Mouse (Mus musculus) intestine, embryonic 14.5 days (tissue): ENCODE data around the gene Cdc14b. TPM values are rescaled to one million over a fixed set of nuclear protein-coding genes. Genes with fewer than 3 reads are reported as not detected.

Experiments used
- ATAC-seq: fragments of 200-750 bp; cut with Nextera tagmentation; replicated peaks from 2 replicates; pipeline ENCODE4 v1.8.0; 2017; ENCODE audit warnings: low read depth, moderate number of reproducible peaks, moderate TSS enrichment, moderate library complexity; ENCODE audit not compliant: low FRiP score, low TSS enrichment
- DNase-seq: peaks from one replicate; pipeline ENCODE4 v3.0.0-alpha.2; 2018; ENCODE audit warnings: low spot score
- H3K27ac ChIP-seq: fragments of 300-500 bp; sonication (generic); 2 replicates; pipeline ENCODE4 v1.5.1; 2014; ENCODE audit warnings: low read depth, mild to moderate bottlenecking, control low read depth
- H3K27me3 ChIP-seq: fragments of 300-500 bp; sonication (generic); replicated peaks from 2 replicates; pipeline ENCODE4 v1.6.1; 2014; ENCODE audit warnings: low read length, control low read depth; ENCODE audit not compliant: control insufficient read depth, insufficient read depth
- H3K36me3 ChIP-seq: fragments of 300-500 bp; sonication (generic); 2 replicates; pipeline ENCODE4 v1.6.1; 2014; ENCODE audit warnings: low read length, control low read depth; ENCODE audit not compliant: control insufficient read depth, insufficient read depth
- H3K4me1 ChIP-seq: fragments of 300-500 bp; sonication (generic); replicated peaks from 2 replicates; pipeline ENCODE4 v1.6.1; 2014; ENCODE audit warnings: low read length, control low read depth, mixed read lengths; ENCODE audit not compliant: control insufficient read depth, insufficient read depth
- H3K4me2 ChIP-seq: fragments of 300-500 bp; sonication (generic); 2 replicates; pipeline ENCODE4 v1.6.1; 2014; ENCODE audit warnings: low read length
- H3K4me3 ChIP-seq: fragments of 300-500 bp; sonication (generic); 2 replicates; pipeline ENCODE4 v1.5.1; 2014; ENCODE audit warnings: low read depth, low read length, control low read depth, mixed read lengths
- H3K9ac ChIP-seq: fragments of 300-500 bp; sonication (generic); 2 replicates; pipeline ENCODE4 v1.6.1; 2014; ENCODE audit warnings: mild to moderate bottlenecking, low read length
- H3K9me3 ChIP-seq: fragments of 300-500 bp; sonication (generic); 2 replicates; pipeline ENCODE4 v1.6.1; 2016; ENCODE audit warnings: low read length, control low read depth; ENCODE audit not compliant: control insufficient read depth
- WGBS: fragments of 180-500 bp; shearing (Covaris S2); extraction: QIAGEN DNeasy Blood & Tissue Kit; methylation state at CpG from one replicate; pipeline ENCODE4 v1.1.7; 2014; 5-methylcytosine and 5-hydroxymethylcytosine counted together
- polyA plus RNA-seq: library from polyadenylated mRNA; unstranded; fragments of >200 nt; fragmentation: Nextera tagmentation; extraction: Ambion mirVana; gene quantifications from 2 replicates; pipeline ENCODE4 v1.2.1, GENCODE M21; 2014

Gene Cdc14b
- polyA plus RNA-seq, 1 experiment from 2014 or later: 19.2 TPM

- Histone ChIP-seq H3K4me1 (peaks cover 20% of the 10 kb centered on the region), H3K4me2 (peak within 1 kb of the TSS; percentile 62), H3K36me3 (peaks cover 14% of the 10 kb centered on the region), H3K9me3 (no peaks in the 10 kb centered on the region), H3K27me3 (no peaks in the 10 kb centered on the region), H3K27ac (peak within 1 kb of the TSS; percentile 93), H3K4me3 (peak within 1 kb of the TSS; percentile 73), H3K9ac (peak within 1 kb of the TSS; percentile 70)
- peak; percentile 99 for DNase-seq
- WGBS: under 1% methylated on average over 62 of the region's 74 CpGs
- ATAC-seq: peak; percentile 93
Measured at GRCm38 (mm10) chr13:64312024-64312915, 37.2 kb upstream of the Cdc14b start, which contains the start of gene Aaed1. Aaed1 (minus strand) TSS chr13:64312710.

GRCm38 (mm10) chr13:64311266-64311665, 36.2 kb upstream of the Cdc14b start:
- ATAC-seq: no peak
- no peak for DNase-seq
- peak overlapping the region; percentile 93; the same call in 1 of the 2 replicates for H3K27ac ChIP-seq
- 40% methylated on average over 1 of the region's 1 CpGs for WGBS
- H3K9ac ChIP-seq: no peak overlapping the region
- no peaks in the 10 kb centered on the region for H3K27me3 ChIP-seq
- peak overlapping the region; percentile 62 for H3K4me2 ChIP-seq
- H3K36me3 ChIP-seq: peaks cover 19% of the 10 kb centered on the region
- H3K4me3 ChIP-seq: peak overlapping the region; percentile 73
- peaks cover 20% of the 10 kb centered on the region for H3K4me1 ChIP-seq
- no peaks in the 10 kb centered on the region for H3K9me3 ChIP-seq

GRCm38 (mm10) chr13:64310585-64310984, 35.5 kb upstream of the Cdc14b start:
- WGBS: 19% methylated on average over 6 of the region's 6 CpGs
- DNase-seq (no peak), ATAC-seq (no peak)
- Histone ChIP-seq H3K36me3 (peaks cover 19% of the 10 kb centered on the region), H3K9ac (no peak overlapping the region), H3K4me2 (peak overlapping the region; percentile 62), H3K9me3 (no peaks in the 10 kb centered on the region), H3K27ac (no peak overlapping the region; the same call in 1 of the 2 replicates), H3K4me3 (no peak overlapping the region), H3K4me1 (peaks cover 20% of the 10 kb centered on the region), H3K27me3 (no peaks in the 10 kb centered on the region)

GRCm38 (mm10) chr13:64309842-64310241, 34.8 kb upstream of the Cdc14b start:
- H3K27ac ChIP-seq: no peak overlapping the region
- peaks cover 20% of the 10 kb centered on the region for H3K4me1 ChIP-seq
- H3K4me2 ChIP-seq: peak overlapping the region; percentile 32
- WGBS: 56% methylated on average over 11 of the region's 11 CpGs
- no peak for ATAC-seq
- no peak for DNase-seq
- H3K9ac ChIP-seq: no peak overlapping the region
- H3K4me3 ChIP-seq: no peak overlapping the region
- H3K27me3 ChIP-seq: no peaks in the 10 kb centered on the region
- H3K9me3 ChIP-seq: no peaks in the 10 kb centered on the region
- H3K36me3 ChIP-seq: peaks cover 23% of the 10 kb centered on the region

GRCm38 (mm10) chr13:64309036-64309435, 33.9 kb upstream of the Cdc14b start:
- no peaks in the 10 kb centered on the region for H3K27me3 ChIP-seq
- WGBS: 50% methylated on average over 5 of the region's 5 CpGs
- ATAC-seq: no peak

GRCm38 (mm10) chr13:64307508-64307907, 32.4 kb upstream of the Cdc14b start:
- H3K9ac ChIP-seq: no peak overlapping the region
- no peaks in the 10 kb centered on the region for H3K27me3 ChIP-seq
- WGBS: 86% methylated on average over 5 of the region's 5 CpGs
- no peak for DNase-seq
- H3K4me2 ChIP-seq: no peak overlapping the region
- H3K27ac ChIP-seq: no peak overlapping the region
- H3K36me3 ChIP-seq: peaks cover 40% of the 10 kb centered on the region
- no peak for ATAC-seq
- no peaks in the 10 kb centered on the region for H3K9me3 ChIP-seq
- H3K4me3 ChIP-seq: no peak overlapping the region
- H3K4me1 ChIP-seq: peaks cover 17% of the 10 kb centered on the region

More at GRCm38 (mm10) chr13:64309036-64309435, 33.9 kb upstream of the Cdc14b start:
- no peaks in the 10 kb centered on the region for H3K9me3 ChIP-seq
- DNase-seq: no peak
- peaks cover 29% of the 10 kb centered on the region for H3K36me3 ChIP-seq
- H3K4me3 ChIP-seq: no peak overlapping the region
- H3K27ac ChIP-seq: no peak overlapping the region
- H3K4me2 ChIP-seq: no peak overlapping the region
- no peak overlapping the region for H3K9ac ChIP-seq
- H3K4me1 ChIP-seq: peaks cover 20% of the 10 kb centered on the region

- peak; percentile 75 for DNase-seq
- Histone ChIP-seq H3K4me1 (peaks cover 10% of the 10 kb centered on the region), H3K4me2 (no peak overlapping the region), H3K27ac (no peak overlapping the region), H3K9ac (no peak overlapping the region), H3K36me3 (peaks cover 40% of the 10 kb centered on the region), H3K27me3 (no peaks in the 10 kb centered on the region), H3K9me3 (no peaks in the 10 kb centered on the region), H3K4me3 (no peak overlapping the region)
- WGBS: 74% methylated on average over 3 of the region's 3 CpGs
- no peak for ATAC-seq
Measured at GRCm38 (mm10) chr13:64306078-64306477, 31.0 kb upstream of the Cdc14b start.

- H3K4me3 ChIP-seq: no peak overlapping the region
- no peaks in the 10 kb centered on the region for H3K27me3 ChIP-seq
- no peak overlapping the region for H3K27ac ChIP-seq
- H3K36me3 ChIP-seq: peaks cover 34% of the 10 kb centered on the region
- no peak overlapping the region for H3K9ac ChIP-seq
- WGBS: 88% methylated on average over 1 of the region's 1 CpGs
- no peaks in the 10 kb centered on the region for H3K4me1 ChIP-seq
- ATAC-seq (no peak), DNase-seq (no peak)
- H3K4me2 ChIP-seq: no peak overlapping the region
- H3K9me3 ChIP-seq: no peaks in the 10 kb centered on the region
Measured at GRCm38 (mm10) chr13:64299069-64299468, 24.0 kb upstream of the Cdc14b start.
